Comparison of ENCODE assay signal across 14 mouse cellular contexts in genomic region chr12:116109451-116110353, GRCm38 (mm10). TPM values are rescaled to one million over a fixed set of nuclear protein-coding genes. Genes with fewer than 3 reads are reported as not detected.
DNase-seq lines count a peak whose midpoint lies in the region; ATAC-seq and TF ChIP-seq lines count a peak whose summit lies in the region.
"Had no signal": no experiment of that assay in that cellular context is flagged by ENCODE, and none has a peak within 500 bp of the region (broad histone marks: within the 10 kb centered on the region; RNA-seq: fewer than 3 reads in every experiment).

No protein-coding gene starts in this region.

- H3K4me3 ChIP-seq in heart, embryonic 10.5 days = no peak overlapping the region
- no peak overlapping the region for H3K4me3 ChIP-seq in C2C12 (ENCODE audit: insufficient read depth, poor library complexity, severe bottlenecking)
- no peak overlapping the region for H3K4me3 ChIP-seq in heart, postnatal 0 days (ENCODE audit: low read depth, low read length)
- no peak overlapping the region for H3K4me3 ChIP-seq in midbrain, embryonic 14.5 days (replicated peaks; ENCODE audit: low read depth, low read length)
- no peak overlapping the region for H3K4me3 ChIP-seq in liver, postnatal 0 days (ENCODE audit: low read depth, low read length)
- H3K4me3 ChIP-seq: forebrain, embryonic 12.5 days; hindbrain, embryonic 15.5 days; limb, embryonic 12.5 days had no signal

- no peak overlapping the region for H3K9ac ChIP-seq in heart, postnatal 0 days (replicated peaks; ENCODE audit: low read depth, low read length)
- no peak overlapping the region for H3K9ac ChIP-seq in midbrain, embryonic 14.5 days (replicated peaks; ENCODE audit: low read length)
- no peak overlapping the region for H3K9ac ChIP-seq in liver, postnatal 0 days (replicated peaks)
- H3K9ac ChIP-seq: forebrain, embryonic 12.5 days; hindbrain, embryonic 15.5 days; limb, embryonic 12.5 days had no signal

- TF ChIP-seq CTCF in C2C12 (IDR thresholded peaks at IDR 0.05; ENCODE audit: control insufficient read depth, insufficient read depth, insufficient read length) = no peak
- TF ChIP-seq CTCF in heart, postnatal 0 days (IDR thresholded peaks at IDR 0.05; ENCODE audit: low read depth) = no peak
- no peak for TF ChIP-seq CTCF in liver, postnatal 0 days (IDR thresholded peaks at IDR 0.05; ENCODE audit: low read depth)

- H3K4me1 ChIP-seq in heart, embryonic 10.5 days = no peaks in the 10 kb centered on the region
- no peaks in the 10 kb centered on the region for H3K4me1 ChIP-seq in heart, postnatal 0 days (ENCODE audit: control insufficient read depth, insufficient read depth)
- H3K4me1 ChIP-seq in midbrain, embryonic 14.5 days (ENCODE audit: control insufficient read depth, insufficient read depth, low read length) = no peaks in the 10 kb centered on the region
- no peaks in the 10 kb centered on the region for H3K4me1 ChIP-seq in liver, postnatal 0 days (ENCODE audit: insufficient read depth)
- H3K4me1 ChIP-seq: forebrain, embryonic 12.5 days; hindbrain, embryonic 15.5 days; limb, embryonic 12.5 days had no signal

- H3K4me2 ChIP-seq in heart, postnatal 0 days (ENCODE audit: low read depth, low read length) = no peak overlapping the region
- H3K4me2 ChIP-seq in midbrain, embryonic 14.5 days (ENCODE audit: low read length) = no peak overlapping the region
- H3K4me2 ChIP-seq in liver, postnatal 0 days (ENCODE audit: low read depth, low read length) = no peak overlapping the region
- H3K4me2 ChIP-seq: forebrain, embryonic 12.5 days; hindbrain, embryonic 15.5 days; limb, embryonic 12.5 days had no signal

- DNase-seq in heart, adult 18-20 months = peak; percentile 41 to 57
- DNase-seq in heart, embryonic 10.5 days (ENCODE audit: low spot score) = no peak
- DNase-seq in heart, postnatal 0 days (ENCODE audit: low spot score) = no peak
- peak; percentile 44 to 78 for DNase-seq in lung, postnatal 4 days
- no peak for DNase-seq in midbrain, embryonic 14.5 days
- no peak for DNase-seq in layer of hippocampus, postnatal 10 days (ENCODE audit: low spot score in 2 of 2)
- DNase-seq in liver, postnatal 0 days = no peak
- DNase-seq: cerebellum, adult 8-10 months; thymus, postnatal 14 days had no signal

- no peak overlapping the region for H3ac ChIP-seq in C2C12 (ENCODE audit: control insufficient read depth, insufficient read length, low read depth)

- no peak overlapping the region for H3K27ac ChIP-seq in heart, embryonic 10.5 days
- H3K27ac ChIP-seq in heart, postnatal 0 days (ENCODE audit: low read depth) = no peak overlapping the region
- H3K27ac ChIP-seq in midbrain, embryonic 14.5 days (replicated peaks; ENCODE audit: low read depth, low read length) = no peak overlapping the region
- no peak overlapping the region for H3K27ac ChIP-seq in liver, postnatal 0 days (ENCODE audit: low read depth)
- H3K27ac ChIP-seq: forebrain, embryonic 12.5 days; hindbrain, embryonic 15.5 days; limb, embryonic 12.5 days had no signal

- H3K9me3 ChIP-seq in heart, embryonic 10.5 days = no peaks in the 10 kb centered on the region
- 0 out of 2 replicates have a peak, but pooled peaks cover 5% of the 10 kb centered on the region for H3K9me3 ChIP-seq in heart, postnatal 0 days (replicated peaks; ENCODE audit: control insufficient read depth, low read length)
- no peaks in the 10 kb centered on the region for H3K9me3 ChIP-seq in midbrain, embryonic 14.5 days (ENCODE audit: control insufficient read depth, low read length)
- H3K9me3 ChIP-seq in liver, postnatal 0 days (ENCODE audit: low read length) = no peaks in the 10 kb centered on the region

- ATAC-seq in heart, postnatal 0 days (ENCODE audit: insufficient read depth, low read depth) = 0 out of 2 replicates have a peak, but pooled peaks have one; percentile 27
- no peak for ATAC-seq in midbrain, embryonic 14.5 days (ENCODE audit: low FRiP score, low TSS enrichment)
- no peak for ATAC-seq in liver, postnatal 0 days

- no peaks in the 10 kb centered on the region for H3K27me3 ChIP-seq in heart, embryonic 10.5 days (ENCODE audit: insufficient read depth, poor library complexity, severe bottlenecking)
- no peaks in the 10 kb centered on the region for H3K27me3 ChIP-seq in C2C12 (ENCODE audit: control insufficient read depth, insufficient read depth, insufficient read length)
- no peaks in the 10 kb centered on the region for H3K27me3 ChIP-seq in heart, postnatal 0 days (ENCODE audit: control insufficient read depth, insufficient read depth, low read length)
- no peaks in the 10 kb centered on the region for H3K27me3 ChIP-seq in midbrain, embryonic 14.5 days (ENCODE audit: control insufficient read depth, insufficient read depth, low read length)
- H3K27me3 ChIP-seq in liver, postnatal 0 days (ENCODE audit: insufficient read depth, low read length) = no peaks in the 10 kb centered on the region
- H3K27me3 ChIP-seq: forebrain, embryonic 12.5 days; hindbrain, embryonic 15.5 days; limb, embryonic 12.5 days had no signal

- no peak for TF ChIP-seq EP300 in heart, postnatal 0 days (IDR thresholded peaks at IDR 0.05; ENCODE audit: low read depth)
- no peak for TF ChIP-seq EP300 in liver, postnatal 0 days (IDR thresholded peaks at IDR 0.05; ENCODE audit: low read depth)

- H3K36me3 ChIP-seq in heart, embryonic 10.5 days = no peaks in the 10 kb centered on the region
- H3K36me3 ChIP-seq in C2C12 (ENCODE audit: control insufficient read depth, insufficient read depth) = no peaks in the 10 kb centered on the region
- no peaks in the 10 kb centered on the region for H3K36me3 ChIP-seq in heart, postnatal 0 days (replicated peaks; ENCODE audit: control insufficient read depth, insufficient read depth, low read length)
- H3K36me3 ChIP-seq in midbrain, embryonic 14.5 days (ENCODE audit: control insufficient read depth, insufficient read depth, low read length) = no peaks in the 10 kb centered on the region
- no peaks in the 10 kb centered on the region for H3K36me3 ChIP-seq in liver, postnatal 0 days (replicated peaks; ENCODE audit: insufficient read depth, low read length)
- H3K36me3 ChIP-seq: forebrain, embryonic 12.5 days; hindbrain, embryonic 15.5 days; limb, embryonic 12.5 days had no signal

- H3K79me3 ChIP-seq in C2C12 (ENCODE audit: low read depth) = no peaks in the 10 kb centered on the region

- H3K79me2 ChIP-seq in C2C12 (ENCODE audit: control insufficient read depth, insufficient read depth) = no peaks in the 10 kb centered on the region

- WGBS in heart, embryonic 10.5 days = 73% methylated on average over 9 of the region's 9 CpGs
- WGBS in heart, postnatal 0 days = 53% methylated on average over 9 of the region's 9 CpGs
- WGBS in midbrain, embryonic 14.5 days = 91% methylated on average over 9 of the region's 9 CpGs
- 55% methylated on average over 9 of the region's 9 CpGs for WGBS in liver, postnatal 0 days (ENCODE audit: insufficient replicate concordance)

TF ChIP-seq in C2C12, 6 proteins besides CTCF, POLR2A, EP300 and RAD21:
- TF ChIP-seq MYOG (IDR thresholded peaks at IDR 0.05; ENCODE audit: control insufficient read depth, extremely low read depth, insufficient read length) (no peak), MYOD1 (IDR thresholded peaks at IDR 0.05; ENCODE audit: control insufficient read depth, insufficient read length, low read depth) (peak; percentile 63), MAX (IDR thresholded peaks at IDR 0.05) (no peak), USF1 (IDR thresholded peaks at IDR 0.05; ENCODE audit: low read depth) (peak; percentile 27), FOSL1 (IDR thresholded peaks at IDR 0.05; ENCODE audit: insufficient read depth, low read length, poor library complexity, severe bottlenecking) (no peak), CEBPB (IDR thresholded peaks at IDR 0.05; ENCODE audit: low read depth) (no peak)
TF ChIP-seq in C2C12: peak in this region for 2.

RNA-seq across cellular contexts. Expression of gene Vipr2, which starts 32.2 kb away (rescaled TPM):
- 1 to 10 TPM in 1 of 2 experiments, under 1 TPM in 1; 0.92 to 1.3 TPM for total RNA-seq in heart, adult 18-20 months (2021)
- 0.55 and 1.8 TPM in 2 replicates for polyA plus RNA-seq in heart, embryonic 10.5 days (2016; fragmentation: Nextera tagmentation; extraction: Ambion mirVana)
- 0.11 TPM for polyA plus RNA-seq in C2C12 (2012; fragmentation: generic; extraction: Trizol)
- total RNA-seq in heart, postnatal 0 days (2014; rRNA removed; ENCODE audit: low replicate concordance) = 0.85 and 1.3 TPM in 2 replicates
- 0.30 TPM in 2 replicates for polyA plus RNA-seq in heart, postnatal 0 days (2015; fragmentation: Nextera tagmentation; extraction: Ambion mirVana)
- polyA plus RNA-seq in midbrain, embryonic 14.5 days (2014; fragmentation: Nextera tagmentation; extraction: Ambion mirVana) = 0.55 and 0.97 TPM in 2 replicates
- 1 to 10 TPM; 1.4 to 1.9 TPM for total RNA-seq in layer of hippocampus, postnatal 10 days (2021)
- 0.08 and 0.26 TPM in 2 replicates for polyA plus RNA-seq in liver, postnatal 0 days (2015; fragmentation: Nextera tagmentation; extraction: Ambion mirVana)
- total RNA-seq: monocyte, adult 5-6 weeks had no signal

Comparison
In these comparisons a context has a peak if more than half of its experiments do, and no peak if none do; other contexts are left out.
1. DNase-seq: peak in heart, adult 18-20 months (2 of 2) and lung, postnatal 4 days (2 of 2); none in heart, embryonic 10.5 days (single experiment), heart, postnatal 0 days (single experiment), midbrain, embryonic 14.5 days (single experiment), layer of hippocampus, postnatal 10 days (0 of 2) and liver, postnatal 0 days (single experiment).